Mouse (Mus musculus) liver, adult 2 months (tissue): Measurements from ENCODE around the gene Slfn9. TPM values are rescaled to one million over a fixed set of nuclear protein-coding genes. Genes with fewer than 3 reads are reported as not detected.

Source experiments
- DNase-seq: peaks from one replicate; pipeline ENCODE4 v3.0.0-alpha.2; 2011; ENCODE audit warnings: low read depth, low spot score; ENCODE audit errors: extremely low read depth
- H3K27ac ChIP-seq: fragments of 200-500 bp; replicated peaks from 2 replicates; pipeline ENCODE4 v1.5.1; 2012; ENCODE audit warnings: low read depth, mild to moderate bottlenecking, control low read depth, inconsistent platforms, low read length; ENCODE audit not compliant: insufficient read depth
- H3K27me3 ChIP-seq: fragments of 200-500 bp; 2 replicates; pipeline ENCODE4 v1.6.1; 2012; ENCODE audit warnings: mild to moderate bottlenecking, moderate library complexity, low read length, inconsistent platforms; ENCODE audit not compliant: control insufficient read depth, insufficient read depth
- H3K36me3 ChIP-seq: fragments of 200-500 bp; 2 replicates; pipeline ENCODE4 v1.6.1; 2012; ENCODE audit warnings: low read length, inconsistent platforms; ENCODE audit not compliant: control insufficient read depth, insufficient read depth
- H3K4me1 ChIP-seq: fragments of 200-500 bp; 2 replicates; pipeline ENCODE4 v1.6.1; 2011; ENCODE audit warnings: low read length; ENCODE audit not compliant: control insufficient read depth, insufficient read depth
- H3K4me3 ChIP-seq: fragments of 200-500 bp; 2 replicates; pipeline ENCODE4 v1.5.1; 2011; ENCODE audit warnings: low read depth, mild to moderate bottlenecking, control low read depth, low read length, moderate library complexity; ENCODE audit not compliant: insufficient read depth
- H3K79me2 ChIP-seq: fragments of 200-500 bp; 2 replicates; pipeline ENCODE4 v1.6.1; 2012; ENCODE audit warnings: inconsistent platforms, mild to moderate bottlenecking, low read length, moderate library complexity; ENCODE audit not compliant: control insufficient read depth, insufficient read depth
- H3K9ac ChIP-seq: fragments of 200-500 bp; 2 replicates; pipeline ENCODE4 v1.6.1; 2012; ENCODE audit warnings: low read depth, mild to moderate bottlenecking, control low read depth, inconsistent platforms, low read length
- CTCF ChIP-seq: fragments of 200-500 bp; IDR thresholded peaks from 2 replicates; pipeline ENCODE4 v1.5.1; 2011; ENCODE audit warnings: low read depth, low read length, control low read depth
- POLR2A ChIP-seq: fragments of 200-500 bp; IDR thresholded peaks from 2 replicates; pipeline ENCODE4 v1.6.1; 2011; ENCODE audit warnings: low read length, control low read depth; ENCODE audit not compliant: insufficient read depth; ENCODE audit errors: extremely low read depth
- WGBS: fragments of 180-500 bp; shearing (Covaris S2); methylation state at CpG from one replicate; pipeline ENCODE4 v1.1.7; 2018; 5-methylcytosine and 5-hydroxymethylcytosine counted together
- polyA plus RNA-seq: library from polyadenylated mRNA; depleted of rRNA; stranded (reverse); fragments of >200 nt; gene quantifications from 2 replicates; pipeline ENCODE4 v1.2.3, GENCODE M21; 2012
- total RNA-seq: library from RNA; depleted of rRNA; stranded (reverse); fragments of >200 nt; gene quantifications from 2 replicates; pipeline ENCODE4 v1.2.3, GENCODE M21; 2014

Slfn9 gene
- total and polyA plus RNA-seq, 2 experiments: 0.20 to 2.7 TPM

DNA sequence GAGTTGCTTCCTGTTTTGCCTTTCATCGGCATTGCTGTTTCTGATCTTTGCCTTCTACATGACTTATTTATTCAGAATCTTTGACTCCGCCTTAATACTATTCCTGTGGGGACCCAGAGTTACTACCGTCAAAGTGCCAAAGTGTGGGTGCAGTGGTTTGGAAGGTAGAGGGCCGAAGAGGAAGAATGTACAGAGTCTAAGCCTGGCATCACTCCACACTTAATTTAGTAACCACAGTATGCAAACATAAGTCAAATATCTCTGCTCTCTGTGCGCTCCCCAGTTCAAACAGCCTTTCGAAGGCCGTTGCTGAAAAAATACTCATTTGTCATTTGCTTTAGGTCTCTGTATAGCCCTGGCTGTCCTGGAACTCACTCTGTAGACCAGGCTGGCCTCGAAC is 29.4 kb downstream of the Slfn9 start:
- no peak for DNase-seq
- Histone ChIP-seq H3K79me2 (no peaks in the 10 kb centered on the region), H3K27me3 (peaks cover 3% of the 10 kb centered on the region; the same call in 1 of the 2 replicates), H3K4me1 (no peaks in the 10 kb centered on the region), H3K27ac (no peak overlapping the region), H3K4me3 (no peak overlapping the region), H3K9ac (no peak overlapping the region), H3K36me3 (peaks cover 6% of the 10 kb centered on the region; the same call in 1 of the 2 replicates)
- TF ChIP-seq CTCF (no peak), POLR2A (no peak)
- 71% methylated on average over 8 of the region's 8 CpGs for WGBS

DNA sequence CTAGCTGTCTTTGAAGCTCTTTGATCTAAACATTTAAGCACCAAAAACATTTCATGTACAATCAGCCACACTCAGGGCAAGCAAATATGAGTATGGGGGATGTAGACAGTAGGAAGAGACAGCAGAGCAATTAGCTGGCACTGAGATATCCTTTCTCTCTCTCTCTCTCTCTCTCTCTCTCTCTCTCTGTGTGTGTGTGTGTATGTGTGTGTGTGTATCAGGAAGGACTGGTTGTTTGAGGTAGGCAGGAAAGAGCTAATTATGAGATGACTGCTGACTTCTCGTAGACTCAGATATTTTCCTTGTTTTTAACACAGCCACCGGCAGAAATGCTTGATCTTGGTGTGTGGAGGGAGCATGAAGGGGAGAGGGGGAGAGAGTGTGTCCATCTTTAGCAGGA is 29.9 kb downstream of the Slfn9 start:
- TF ChIP-seq POLR2A: no peak
- TF ChIP-seq CTCF: no peak
- Histone ChIP-seq H3K27me3 (peaks cover 3% of the 10 kb centered on the region; the same call in 1 of the 2 replicates), H3K9ac (no peak overlapping the region), H3K4me3 (no peak overlapping the region), H3K79me2 (no peaks in the 10 kb centered on the region), H3K4me1 (no peaks in the 10 kb centered on the region), H3K36me3 (peaks cover 6% of the 10 kb centered on the region; the same call in 1 of the 2 replicates), H3K27ac (no peak overlapping the region)
- DNase-seq: no peak
- WGBS: 60% methylated on average over 2 of the region's 2 CpGs

DNA sequence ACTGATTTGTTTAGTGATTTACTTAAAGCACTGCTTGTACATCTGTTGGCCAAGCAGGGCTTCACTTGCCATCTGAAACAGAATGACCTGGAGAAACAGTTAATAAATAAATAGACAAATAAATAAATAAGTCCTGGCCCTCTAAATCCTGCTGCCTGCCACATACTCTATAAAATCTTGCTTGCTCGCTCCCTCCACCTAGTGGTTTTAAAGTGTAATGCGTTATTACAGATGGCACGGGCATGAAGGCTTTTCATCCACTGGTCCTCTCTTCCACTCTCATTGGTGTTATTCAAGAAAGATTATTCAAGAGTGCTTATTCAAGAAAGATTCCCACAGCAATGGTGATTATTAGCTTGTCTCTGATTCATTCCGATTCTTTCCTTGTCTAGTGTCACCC is 32.0 kb downstream of the Slfn9 start:
- H3K4me3 ChIP-seq: no peak overlapping the region
- peaks cover 1% of the 10 kb centered on the region; the same call in 1 of the 2 replicates for H3K4me1 ChIP-seq
- TF ChIP-seq CTCF (peak; percentile 65), POLR2A (no peak)
- WGBS: 8% methylated on average over 4 of the region's 4 CpGs
- H3K36me3 ChIP-seq: peaks cover 9% of the 10 kb centered on the region; the same call in 1 of the 2 replicates
- peak; percentile 35 for DNase-seq
- H3K27me3 ChIP-seq: peaks cover 3% of the 10 kb centered on the region; the same call in 1 of the 2 replicates
- no peaks in the 10 kb centered on the region for H3K79me2 ChIP-seq
- H3K9ac ChIP-seq: no peak overlapping the region
- no peak overlapping the region for H3K27ac ChIP-seq

DNA sequence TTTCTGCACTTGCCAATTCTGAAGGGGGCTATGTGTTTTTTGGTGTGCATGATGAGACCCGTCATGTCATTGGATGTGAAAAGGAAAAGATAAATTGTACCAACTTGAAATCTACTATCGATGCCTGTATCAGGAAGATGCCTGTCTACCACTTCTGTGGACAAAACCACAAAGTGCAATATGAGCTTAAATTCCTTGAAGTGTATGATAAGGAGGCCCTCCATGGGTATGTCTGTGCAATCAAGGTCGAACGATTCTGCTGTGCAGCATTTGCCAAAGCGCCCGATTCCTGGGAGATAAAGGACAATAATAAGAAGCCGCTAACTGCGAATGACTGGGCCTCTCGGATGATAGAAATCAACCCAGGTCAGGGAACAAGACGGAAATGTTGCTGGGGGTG is 34.7 kb downstream of the Slfn9 start:
- Histone ChIP-seq H3K27ac (no peak overlapping the region), H3K79me2 (no peaks in the 10 kb centered on the region), H3K36me3 (peaks cover 9% of the 10 kb centered on the region; the same call in 1 of the 2 replicates), H3K4me3 (no peak overlapping the region), H3K27me3 (peaks cover 3% of the 10 kb centered on the region; the same call in 1 of the 2 replicates), H3K4me1 (peaks cover 1% of the 10 kb centered on the region; the same call in 1 of the 2 replicates), H3K9ac (no peak overlapping the region)
- no peak for DNase-seq
- whole genome bisulfite sequencing: 75% methylated on average over 10 of the region's 10 CpGs
- TF ChIP-seq POLR2A: no peak
- no peak for TF ChIP-seq CTCF

DNA sequence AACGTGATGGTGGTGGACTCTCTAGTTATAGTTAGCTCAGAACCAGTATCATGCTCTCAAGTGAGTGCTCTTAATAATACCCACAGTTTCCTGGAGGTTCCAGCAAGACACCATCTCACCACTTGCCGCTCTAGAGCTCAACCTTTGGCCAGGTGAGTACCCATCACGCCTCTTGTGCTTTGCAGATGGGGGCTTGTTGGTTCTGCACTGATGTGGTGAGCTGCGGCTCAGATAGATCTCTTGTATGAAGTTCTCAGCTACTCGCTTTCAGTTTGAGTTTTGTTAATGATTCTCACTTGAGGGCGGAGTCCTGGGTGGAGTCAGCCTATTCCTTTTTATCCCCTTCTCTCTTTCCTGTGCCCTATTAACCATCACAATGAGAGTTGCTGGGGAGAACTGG is 37.0 kb downstream of the Slfn9 start:
- WGBS: 58% methylated on average over 6 of the region's 6 CpGs
- DNase-seq: no peak
- H3K9ac ChIP-seq: no peak overlapping the region
- H3K27me3 ChIP-seq: no peaks in the 10 kb centered on the region; the same call in 1 of the 2 replicates
- no peaks in the 10 kb centered on the region for H3K79me2 ChIP-seq
- no peak overlapping the region for H3K27ac ChIP-seq
- peaks cover 1% of the 10 kb centered on the region; the same call in 1 of the 2 replicates for H3K4me1 ChIP-seq
- H3K36me3 ChIP-seq: peaks cover 2% of the 10 kb centered on the region; the same call in 1 of the 2 replicates
- TF ChIP-seq POLR2A (no peak), CTCF (no peak)
- no peak overlapping the region for H3K4me3 ChIP-seq
